Mouse (Mus musculus): ENCODE results near the gene Bach2. TPM values are rescaled to one million over a fixed set of nuclear protein-coding genes. Genes with fewer than 3 reads are reported as not detected.

Bach2 gene
- polyA plus RNA-seq, 1 experiment from 2014 or later = 37.3 TPM

- H3K9me3 ChIP-seq = no peaks in the 10 kb centered on the region
- no peak overlapping the region for H3K4me3 ChIP-seq
- H3K4me2 ChIP-seq (replicated peaks) = no peak overlapping the region
- peaks cover 12% of the 10 kb centered on the region; the same call in 1 of the 2 replicates for H3K4me1 ChIP-seq
- WGBS = 85% methylated on average over 8 of the region's 8 CpGs
- H3K27me3 ChIP-seq (replicated peaks) = no peaks in the 10 kb centered on the region
- no peak overlapping the region for H3K9ac ChIP-seq
- no peaks in the 10 kb centered on the region; the same call in 1 of the 2 replicates for H3K36me3 ChIP-seq
- no peak overlapping the region for H3K27ac ChIP-seq
- ATAC-seq (ENCODE audit: low FRiP score, low read depth) = no peak
These were observed 183.0 kb downstream of the Bach2 start for GRCm38 (mm10) chr4:32421570-32421969.

DNA sequence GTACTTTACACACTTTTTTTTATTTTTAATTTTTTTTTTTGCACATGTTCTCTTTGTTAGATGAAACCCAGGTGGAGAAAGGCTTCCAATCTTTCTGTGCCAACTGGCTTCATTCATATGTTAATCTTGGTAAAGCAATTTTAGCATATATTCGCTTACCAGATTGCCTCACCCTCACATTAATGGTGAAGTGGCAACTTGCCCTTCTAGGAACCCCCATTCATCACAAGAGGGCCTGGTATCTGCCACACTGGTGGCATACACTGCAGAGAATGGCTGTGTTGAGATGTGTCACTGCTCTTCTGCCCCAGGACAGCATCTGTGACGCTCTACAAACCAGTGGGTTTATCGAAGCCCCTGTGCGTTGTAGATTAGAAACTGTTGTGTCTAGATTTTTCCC, 183.8 kb downstream of the Bach2 start:
- 0 out of 2 replicates have a peak, but pooled peaks have one; percentile 27 for ATAC-seq (ENCODE audit: low FRiP score, low read depth)
- Histone ChIP-seq H3K4me2 (replicated peaks) (no peak overlapping the region), H3K27me3 (replicated peaks) (no peaks in the 10 kb centered on the region), H3K9me3 (no peaks in the 10 kb centered on the region), H3K4me3 (no peak overlapping the region), H3K36me3 (no peaks in the 10 kb centered on the region; the same call in 1 of the 2 replicates), H3K4me1 (peaks cover 19% of the 10 kb centered on the region), H3K27ac (no peak overlapping the region), H3K9ac (no peak overlapping the region)
- 57% methylated on average over 4 of the region's 4 CpGs for WGBS

DNA sequence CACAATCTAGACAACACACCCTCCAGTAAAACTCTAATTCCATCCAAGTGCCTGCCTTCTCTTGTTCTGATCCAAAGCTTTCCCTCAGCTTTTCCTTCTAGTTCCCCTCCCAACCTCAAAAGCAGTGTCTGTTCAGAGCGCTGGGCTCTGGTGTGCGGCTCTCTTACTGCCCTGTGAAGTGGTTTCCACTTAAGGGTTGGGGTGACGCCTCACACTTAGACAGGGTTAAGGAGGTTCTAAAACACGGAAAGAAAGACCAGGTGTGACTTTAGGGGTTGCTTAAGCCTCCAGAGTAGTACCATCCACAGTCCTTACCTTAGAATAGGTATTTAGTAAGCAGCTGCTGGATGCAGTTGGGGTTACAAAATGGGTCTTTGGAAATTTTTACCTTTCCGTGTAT, 185.1 kb downstream of the Bach2 start:
- Histone ChIP-seq H3K9me3 (no peaks in the 10 kb centered on the region), H3K9ac (no peak overlapping the region), H3K36me3 (no peaks in the 10 kb centered on the region; the same call in 1 of the 2 replicates), H3K4me3 (no peak overlapping the region), H3K27ac (no peak overlapping the region), H3K4me1 (peaks cover 31% of the 10 kb centered on the region), H3K4me2 (replicated peaks) (no peak overlapping the region), H3K27me3 (replicated peaks) (no peaks in the 10 kb centered on the region)
- WGBS = 85% methylated on average over 5 of the region's 5 CpGs
- ATAC-seq (ENCODE audit: low FRiP score, low read depth) = no peak

GRCm38 (mm10) chr4:32424434-32424833, 185.8 kb downstream of the Bach2 start:
- ATAC-seq (ENCODE audit: low FRiP score, low read depth) = no peak
- H3K9ac ChIP-seq = no peak overlapping the region
- WGBS = 82% methylated on average over 7 of the region's 7 CpGs
- no peaks in the 10 kb centered on the region for H3K9me3 ChIP-seq
- no peak overlapping the region for H3K4me3 ChIP-seq
- H3K4me2 ChIP-seq (replicated peaks) = no peak overlapping the region
- H3K27ac ChIP-seq = no peak overlapping the region
- H3K27me3 ChIP-seq (replicated peaks) = no peaks in the 10 kb centered on the region
- peaks cover 38% of the 10 kb centered on the region for H3K4me1 ChIP-seq
- H3K36me3 ChIP-seq = no peaks in the 10 kb centered on the region; the same call in 1 of the 2 replicates

DNA sequence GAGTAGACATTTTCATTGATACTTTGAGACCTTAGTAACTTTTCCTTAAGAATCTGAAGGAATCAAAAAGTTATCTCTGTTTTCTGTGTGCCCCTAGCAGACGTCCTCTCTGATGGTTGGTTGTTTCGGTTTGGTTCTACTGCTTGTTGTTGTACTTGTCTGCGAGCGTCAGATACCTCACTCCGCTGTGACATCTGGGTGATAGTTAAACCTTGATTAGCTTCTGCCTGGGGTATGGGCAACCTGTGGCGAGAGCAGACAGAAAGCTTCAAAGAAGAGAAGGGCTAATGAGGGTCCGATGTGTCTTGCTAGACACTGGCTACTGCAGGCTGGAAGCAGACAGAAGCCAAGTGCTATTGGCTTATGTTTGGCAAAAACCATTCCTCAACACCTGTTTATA, 186.5 kb downstream of the Bach2 start:
- no peaks in the 10 kb centered on the region for H3K27me3 ChIP-seq (replicated peaks)
- ATAC-seq (ENCODE audit: low FRiP score, low read depth) = no peak
- H3K4me2 ChIP-seq (replicated peaks) = no peak overlapping the region
- no peaks in the 10 kb centered on the region for H3K9me3 ChIP-seq
- H3K4me1 ChIP-seq = peaks cover 44% of the 10 kb centered on the region
- H3K36me3 ChIP-seq = no peaks in the 10 kb centered on the region
- no peak overlapping the region for H3K4me3 ChIP-seq
- 85% methylated on average over 7 of the region's 7 CpGs for WGBS
- no peak overlapping the region for H3K27ac ChIP-seq
- H3K9ac ChIP-seq = no peak overlapping the region

DNA sequence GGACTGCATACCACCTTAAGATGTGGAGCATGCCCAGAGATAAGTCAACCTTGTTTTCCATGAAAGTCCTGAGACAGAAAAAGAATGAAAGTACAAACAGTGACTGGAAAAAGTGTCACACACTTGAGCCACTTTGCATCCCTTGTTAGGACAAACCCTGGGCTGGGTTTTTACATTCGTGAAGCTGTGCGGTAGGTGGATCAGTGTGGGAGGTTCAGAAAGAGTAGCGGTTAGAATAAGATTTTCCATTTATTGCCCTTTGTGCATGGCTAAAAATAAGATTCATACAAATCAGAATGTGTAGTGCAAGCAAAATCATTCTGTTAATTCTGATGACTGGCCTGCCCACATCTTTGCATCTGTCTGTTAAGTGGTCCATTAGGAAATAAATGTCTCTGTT, 187.0 kb downstream of the Bach2 start:
- Histone ChIP-seq H3K4me1 (peaks cover 50% of the 10 kb centered on the region), H3K36me3 (no peaks in the 10 kb centered on the region), H3K9me3 (no peaks in the 10 kb centered on the region), H3K4me2 (replicated peaks) (no peak overlapping the region), H3K9ac (no peak overlapping the region), H3K4me3 (no peak overlapping the region), H3K27me3 (replicated peaks) (no peaks in the 10 kb centered on the region), H3K27ac (no peak overlapping the region)
- 97% methylated on average over 3 of the region's 3 CpGs for WGBS
- ATAC-seq (ENCODE audit: low FRiP score, low read depth) = no peak

DNA sequence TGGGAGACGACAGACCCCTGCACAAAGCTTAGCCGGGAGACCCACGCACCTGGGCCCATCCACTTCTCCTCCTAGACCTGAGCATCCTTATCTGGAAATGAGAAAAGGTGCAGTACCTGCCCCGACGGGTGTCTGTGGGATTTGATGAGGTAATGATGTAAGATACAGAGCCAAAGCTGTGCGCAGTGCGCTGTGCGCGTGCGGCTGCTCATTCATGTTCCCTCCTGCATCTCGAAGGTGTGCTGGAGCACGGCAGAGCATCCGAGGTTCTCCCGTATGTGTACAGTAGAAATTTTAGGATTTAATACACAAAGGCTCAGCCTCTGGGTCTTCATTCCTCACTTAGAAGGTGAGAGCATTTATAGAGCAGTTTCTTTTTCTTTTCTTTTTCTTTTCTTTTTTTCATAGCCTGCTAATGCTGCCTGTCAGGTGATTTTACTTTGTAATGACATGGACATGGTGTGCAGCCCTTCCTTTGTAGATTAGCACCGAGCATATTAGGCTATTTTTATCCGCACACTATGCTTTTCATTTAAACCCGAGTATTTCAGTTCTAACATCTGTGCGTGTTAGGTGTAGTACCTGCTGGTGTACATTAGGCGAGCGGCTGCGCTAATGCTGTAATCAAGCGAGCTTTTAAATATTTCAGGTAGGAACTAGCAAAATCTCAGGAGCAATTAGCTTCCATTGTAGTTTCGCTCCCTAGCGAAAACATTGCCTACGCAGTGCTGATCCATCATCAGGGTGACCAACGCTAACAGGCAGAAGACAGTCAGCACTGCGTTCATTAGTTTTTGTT, 188.4 kb downstream of the Bach2 start:
- H3K4me2 ChIP-seq (replicated peaks) = no peak overlapping the region
- no peaks in the 10 kb centered on the region for H3K9me3 ChIP-seq
- H3K27ac ChIP-seq = peak overlapping the region; percentile 11; the same call in 1 of the 2 replicates
- WGBS = 86% methylated on average over 27 of the region's 27 CpGs
- H3K36me3 ChIP-seq = no peaks in the 10 kb centered on the region
- no peak overlapping the region for H3K9ac ChIP-seq
- H3K4me3 ChIP-seq = no peak overlapping the region
- peaks cover 60% of the 10 kb centered on the region for H3K4me1 ChIP-seq
- ATAC-seq (ENCODE audit: low FRiP score, low read depth) = no peak
- H3K27me3 ChIP-seq (replicated peaks) = no peaks in the 10 kb centered on the region

- Histone ChIP-seq H3K4me1 (peaks cover 70% of the 10 kb centered on the region), H3K4me2 (replicated peaks) (no peak overlapping the region), H3K9me3 (no peaks in the 10 kb centered on the region), H3K27me3 (replicated peaks) (no peaks in the 10 kb centered on the region), H3K27ac (peak overlapping the region; percentile 46; the same call in 1 of the 2 replicates), H3K9ac (0 out of 2 replicates have a peak overlapping the region, but pooled peaks have one; percentile 5), H3K4me3 (no peak overlapping the region), H3K36me3 (no peaks in the 10 kb centered on the region)
- 0 out of 2 replicates have a peak, but pooled peaks have one; percentile 14 for ATAC-seq (ENCODE audit: low FRiP score, low read depth)
- WGBS = 46% methylated on average over 9 of the region's 9 CpGs
These were observed 190.1 kb downstream of the Bach2 start for GRCm38 (mm10) chr4:32428738-32429137.

DNA sequence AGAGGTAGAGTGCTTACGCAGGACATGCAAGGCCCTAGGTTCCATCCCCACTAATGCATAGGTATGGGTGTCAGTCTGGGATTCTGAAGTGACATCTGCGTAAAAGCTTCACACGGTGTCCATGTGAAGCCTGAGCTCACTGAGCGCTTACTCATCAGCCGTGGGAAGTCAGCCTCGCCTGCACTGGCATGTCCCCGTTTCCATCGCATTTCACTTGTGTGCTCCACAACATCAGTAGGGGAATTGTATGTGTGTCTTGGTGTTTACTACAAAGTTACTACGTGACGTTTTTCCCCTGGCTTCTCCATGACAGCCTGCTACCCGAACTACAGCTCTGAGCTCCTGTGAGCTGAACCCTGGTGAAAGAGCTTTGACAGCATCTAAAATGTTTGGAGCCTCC, 191.5 kb downstream of the Bach2 start:
- H3K27me3 ChIP-seq (replicated peaks) = no peaks in the 10 kb centered on the region
- 84% methylated on average over 11 of the region's 11 CpGs for WGBS
- ATAC-seq (ENCODE audit: low FRiP score, low read depth) = no peak
- no peak overlapping the region for H3K4me3 ChIP-seq
- peak overlapping the region; percentile 27; the same call in 1 of the 2 replicates for H3K4me2 ChIP-seq (replicated peaks)
- no peaks in the 10 kb centered on the region for H3K36me3 ChIP-seq
- no peaks in the 10 kb centered on the region for H3K9me3 ChIP-seq
- H3K9ac ChIP-seq = no peak overlapping the region
- H3K27ac ChIP-seq = no peak overlapping the region
- peaks cover 73% of the 10 kb centered on the region for H3K4me1 ChIP-seq

DNA sequence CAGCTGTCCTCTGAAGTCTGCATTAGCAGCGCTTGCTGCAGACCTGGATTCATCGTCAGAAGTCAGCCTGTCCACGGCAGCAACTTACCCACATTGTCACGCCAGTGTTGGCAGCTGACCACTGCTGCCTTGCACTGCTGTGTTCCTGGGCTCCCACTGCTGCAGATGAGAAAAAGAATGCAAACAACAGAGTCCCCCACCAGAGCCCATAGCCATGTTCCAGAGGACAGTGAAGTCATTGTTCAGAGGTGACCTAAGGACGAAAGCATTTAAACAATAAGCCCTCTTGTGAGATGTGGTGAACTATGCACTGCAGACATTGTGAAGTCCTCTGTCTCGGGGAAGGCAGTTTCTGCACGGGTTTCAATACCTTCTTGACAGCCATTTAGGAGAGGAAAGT, 192.4 kb downstream of the Bach2 start:
- Histone ChIP-seq H3K9ac (no peak overlapping the region), H3K4me3 (no peak overlapping the region), H3K4me2 (replicated peaks) (peak overlapping the region; percentile 27), H3K36me3 (no peaks in the 10 kb centered on the region), H3K27me3 (replicated peaks) (no peaks in the 10 kb centered on the region), H3K4me1 (peaks cover 77% of the 10 kb centered on the region), H3K9me3 (no peaks in the 10 kb centered on the region), H3K27ac (peak overlapping the region; percentile 32; the same call in 1 of the 2 replicates)
- no peak; the same call in 1 of the 2 replicates for ATAC-seq (ENCODE audit: low FRiP score, low read depth)
- 13% methylated on average over 7 of the region's 7 CpGs for WGBS

DNA sequence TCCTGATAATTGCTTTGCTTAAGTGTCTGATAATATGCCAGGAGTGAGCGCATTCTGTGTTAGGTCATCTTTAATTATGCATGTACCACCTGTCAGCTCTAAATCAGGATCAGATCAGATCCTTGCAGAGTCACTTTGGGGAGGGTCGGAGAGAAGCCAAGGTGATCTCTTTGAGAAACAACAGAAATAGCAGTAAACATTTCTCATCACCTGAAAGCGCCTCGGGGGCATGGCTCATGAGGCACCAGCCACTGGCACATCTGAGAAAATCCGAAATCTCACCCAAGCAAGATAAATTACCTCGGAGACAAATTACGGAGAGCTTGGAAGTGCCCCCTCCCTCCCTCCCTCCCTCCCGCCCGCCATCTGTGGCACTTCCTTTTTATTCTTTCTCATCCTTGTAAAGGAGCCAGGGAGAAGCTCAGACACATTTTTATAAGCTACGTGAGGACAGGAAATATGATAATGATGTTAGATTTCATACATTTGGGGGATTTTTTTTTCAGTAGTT, 193.7 kb downstream of the Bach2 start:
- H3K27ac ChIP-seq = no peak overlapping the region
- ATAC-seq (ENCODE audit: low FRiP score, low read depth) = no peak
- H3K4me3 ChIP-seq = no peak overlapping the region
- no peaks in the 10 kb centered on the region for H3K27me3 ChIP-seq (replicated peaks)
- no peak overlapping the region for H3K9ac ChIP-seq
- peak overlapping the region; percentile 12; the same call in 1 of the 2 replicates for H3K4me2 ChIP-seq (replicated peaks)
- 22% methylated on average over 10 of the region's 10 CpGs for WGBS
- H3K9me3 ChIP-seq = no peaks in the 10 kb centered on the region
- H3K4me1 ChIP-seq = peaks cover 81% of the 10 kb centered on the region
- no peaks in the 10 kb centered on the region for H3K36me3 ChIP-seq

GRCm38 (mm10) chr4:32432945-32433344, 194.3 kb downstream of the Bach2 start:
- Histone ChIP-seq H3K27ac (no peak overlapping the region; the same call in 1 of the 2 replicates), H3K4me1 (peaks cover 75% of the 10 kb centered on the region), H3K4me2 (replicated peaks) (no peak overlapping the region), H3K27me3 (replicated peaks) (no peaks in the 10 kb centered on the region), H3K9me3 (no peaks in the 10 kb centered on the region), H3K36me3 (no peaks in the 10 kb centered on the region), H3K9ac (no peak overlapping the region), H3K4me3 (no peak overlapping the region)
- no peak for ATAC-seq (ENCODE audit: low FRiP score, low read depth)
- WGBS = 33% methylated on average over 6 of the region's 6 CpGs
